ENCODE assay signal across 8 mouse cellular contexts in the genomic region with DNA sequence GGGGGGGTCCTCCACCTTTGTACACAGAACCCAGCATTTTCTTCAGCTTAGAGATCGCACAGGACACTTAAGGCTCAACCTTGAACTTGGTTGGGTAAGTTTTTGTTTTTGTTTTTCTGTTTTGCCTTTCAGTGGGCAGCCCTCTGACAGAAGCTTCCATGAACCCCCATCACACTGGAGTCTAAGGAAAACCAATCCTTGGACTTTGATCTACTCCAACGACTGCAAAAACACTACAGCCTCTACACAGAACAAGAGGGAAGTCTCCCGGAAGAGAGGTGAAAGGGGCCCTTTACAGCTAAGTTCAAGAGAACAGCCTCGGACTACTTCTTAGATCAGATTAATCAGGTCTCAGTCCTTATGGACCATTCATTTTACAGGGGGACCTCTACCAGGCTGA. TPM values are rescaled to one million over a fixed set of nuclear protein-coding genes. Genes with fewer than 3 reads are reported as not detected.
DNase-seq lines count a peak whose midpoint lies in the region; ATAC-seq lines count a peak whose summit lies in the region.

No protein-coding gene starts in this region.

- H3K4me1 ChIP-seq in kidney, embryonic 16.5 days (ENCODE audit: insufficient read depth, low read length): peaks cover 32% of the 10 kb centered on the region
- H3K4me1 ChIP-seq in embryonic facial prominence, embryonic 13.5 days: peaks cover 24% of the 10 kb centered on the region
- H3K4me1 ChIP-seq in hindbrain, embryonic 13.5 days (replicated peaks): peaks cover 24% of the 10 kb centered on the region
- peaks cover 20% of the 10 kb centered on the region for H3K4me1 ChIP-seq in midbrain, embryonic 15.5 days

- peak overlapping the region; percentile 85 for H3K4me3 ChIP-seq in kidney, embryonic 16.5 days (ENCODE audit: low read length)
- H3K4me3 ChIP-seq in embryonic facial prominence, embryonic 13.5 days: no peak overlapping the region
- H3K4me3 ChIP-seq in hindbrain, embryonic 13.5 days: no peak overlapping the region
- H3K4me3 ChIP-seq in midbrain, embryonic 15.5 days: 0 out of 2 replicates have a peak overlapping the region, but pooled peaks have one; percentile 3

- H3K9ac ChIP-seq in kidney, embryonic 16.5 days (replicated peaks; ENCODE audit: low read length): no peak overlapping the region
- H3K9ac ChIP-seq in embryonic facial prominence, embryonic 13.5 days: no peak overlapping the region
- H3K9ac ChIP-seq in hindbrain, embryonic 13.5 days: no peak overlapping the region
- no peak overlapping the region for H3K9ac ChIP-seq in midbrain, embryonic 15.5 days

- no peak overlapping the region for H3K27ac ChIP-seq in kidney, embryonic 16.5 days (ENCODE audit: low read length)
- H3K27ac ChIP-seq in embryonic facial prominence, embryonic 13.5 days: no peak overlapping the region
- no peak overlapping the region for H3K27ac ChIP-seq in hindbrain, embryonic 13.5 days
- no peak overlapping the region for H3K27ac ChIP-seq in midbrain, embryonic 15.5 days

- peaks cover 2% of the 10 kb centered on the region; the same call in 1 of the 2 replicates for H3K27me3 ChIP-seq in kidney, embryonic 16.5 days (ENCODE audit: insufficient read depth, low read length)
- H3K27me3 ChIP-seq in embryonic facial prominence, embryonic 13.5 days: peaks cover 55% of the 10 kb centered on the region
- H3K27me3 ChIP-seq in hindbrain, embryonic 13.5 days: peaks cover 42% of the 10 kb centered on the region
- H3K27me3 ChIP-seq in midbrain, embryonic 15.5 days (replicated peaks): peaks cover 10% of the 10 kb centered on the region; the same call in 1 of the 2 replicates

- H3K9me3 ChIP-seq in kidney, embryonic 16.5 days (ENCODE audit: low read length): no peaks in the 10 kb centered on the region
- no peaks in the 10 kb centered on the region for H3K9me3 ChIP-seq in embryonic facial prominence, embryonic 13.5 days
- H3K9me3 ChIP-seq in hindbrain, embryonic 13.5 days: no peaks in the 10 kb centered on the region
- H3K9me3 ChIP-seq in midbrain, embryonic 15.5 days: no peaks in the 10 kb centered on the region

- peak overlapping the region; percentile 95 for H3K4me2 ChIP-seq in kidney, embryonic 16.5 days (replicated peaks; ENCODE audit: low read depth, low read length)
- H3K4me2 ChIP-seq in embryonic facial prominence, embryonic 13.5 days: peak overlapping the region; percentile 95; the same call in 1 of the 2 replicates
- H3K4me2 ChIP-seq in hindbrain, embryonic 13.5 days: peak overlapping the region; percentile 94
- peak overlapping the region; percentile 99; the same call in 1 of the 2 replicates for H3K4me2 ChIP-seq in midbrain, embryonic 15.5 days

- no peak for DNase-seq in kidney, adult 18-20 months
- DNase-seq in cerebellum, adult 8-10 months: no peak
- DNase-seq in layer of hippocampus, adult 9-11 months: no peak
- DNase-seq in cerebellum, postnatal 14 days: no peak

- no peak for ATAC-seq in kidney, embryonic 16.5 days (ENCODE audit: low FRiP score, low TSS enrichment)
- ATAC-seq in embryonic facial prominence, embryonic 13.5 days (ENCODE audit: insufficient number of reproducible peaks, insufficient read depth, low FRiP score, low TSS enrichment, low read depth): no peak
- no peak for ATAC-seq in hindbrain, embryonic 13.5 days (ENCODE audit: low FRiP score)
- no peak for ATAC-seq in midbrain, embryonic 15.5 days (replicated peaks)

- 21% methylated on average over 4 of the region's 4 CpGs for WGBS in kidney, embryonic 16.5 days
- WGBS in embryonic facial prominence, embryonic 13.5 days: 20% methylated on average over 4 of the region's 4 CpGs
- WGBS in hindbrain, embryonic 13.5 days: 33% methylated on average over 4 of the region's 4 CpGs
- 18% methylated on average over 4 of the region's 4 CpGs for WGBS in midbrain, embryonic 15.5 days

- H3K36me3 ChIP-seq in kidney, embryonic 16.5 days (ENCODE audit: insufficient read depth, low read length): no peaks in the 10 kb centered on the region
- no peaks in the 10 kb centered on the region for H3K36me3 ChIP-seq in embryonic facial prominence, embryonic 13.5 days
- H3K36me3 ChIP-seq in hindbrain, embryonic 13.5 days: no peaks in the 10 kb centered on the region
- H3K36me3 ChIP-seq in midbrain, embryonic 15.5 days (replicated peaks): no peaks in the 10 kb centered on the region

RNA-seq across cellular contexts. Expression of a gene that starts 1.2 kb away (rescaled TPM):
- polyA plus RNA-seq in kidney, embryonic 16.5 days (2015; fragmentation: Nextera tagmentation; extraction: Ambion mirVana): 2.1 and 2.2 TPM in 2 replicates
- 0.34 and 0.65 TPM in 2 replicates for polyA plus RNA-seq in embryonic facial prominence, embryonic 13.5 days (2015; fragmentation: Nextera tagmentation; extraction: Ambion mirVana)
- 1.5 and 1.7 TPM in 2 replicates for polyA plus RNA-seq in hindbrain, embryonic 13.5 days (2015; fragmentation: Nextera tagmentation; extraction: Ambion mirVana)
- 1.0 and 1.1 TPM in 2 replicates for polyA plus RNA-seq in midbrain, embryonic 15.5 days (2015; fragmentation: Nextera tagmentation; extraction: Ambion mirVana)

Comparison
In these comparisons a context has a peak if more than half of its experiments do, and no peak if none do; other contexts are left out.
1. H3K4me3 ChIP-seq: peak in kidney, embryonic 16.5 days (single experiment) and midbrain, embryonic 15.5 days (single experiment); none in embryonic facial prominence, embryonic 13.5 days (single experiment) and hindbrain, embryonic 13.5 days (single experiment).
2. Peak in every context shown above with its lines, with median percentiles within 50 percentile points of each other: H3K4me2 ChIP-seq.